Mouse (Mus musculus) limb, embryonic 15.5 days (tissue): ENCODE results near the gene Rap1b. TPM values are rescaled to one million over a fixed set of nuclear protein-coding genes. Genes with fewer than 3 reads are reported as not detected.

Experiments used
- ATAC-seq: fragments of 200-750 bp; cut with Nextera tagmentation; 2 replicates; pipeline ENCODE4 v1.8.0; 2017; ENCODE audit warnings: low read depth, moderate TSS enrichment; ENCODE audit not compliant: insufficient number of reproducible peaks, low FRiP score, low TSS enrichment
- H3K27ac ChIP-seq: fragments of 300-500 bp; sonication (generic); 2 replicates; pipeline ENCODE4 v1.5.1; 2015; ENCODE audit warnings: moderate library complexity, mild to moderate bottlenecking, inconsistent platforms
- H3K27me3 ChIP-seq: fragments of 300-500 bp; sonication (generic); 2 replicates; pipeline ENCODE4 v1.6.1; 2015; ENCODE audit warnings: inconsistent platforms
- H3K36me3 ChIP-seq: fragments of 300-500 bp; sonication (generic); 2 replicates; pipeline ENCODE4 v1.6.1; 2015; ENCODE audit warnings: inconsistent platforms
- H3K4me1 ChIP-seq: fragments of 300-500 bp; sonication (generic); 2 replicates; pipeline ENCODE4 v1.6.1; 2015; ENCODE audit warnings: inconsistent platforms
- H3K4me2 ChIP-seq: fragments of 300-500 bp; sonication (generic); 2 replicates; pipeline ENCODE4 v1.6.1; 2015; ENCODE audit warnings: mild to moderate bottlenecking, inconsistent platforms
- H3K4me3 ChIP-seq: fragments of 300-500 bp; sonication (generic); 2 replicates; pipeline ENCODE4 v1.5.1; 2015; ENCODE audit warnings: mild to moderate bottlenecking, inconsistent platforms
- H3K9ac ChIP-seq: fragments of 300-500 bp; sonication (generic); 2 replicates; pipeline ENCODE4 v1.6.1; 2015; ENCODE audit warnings: inconsistent platforms
- H3K9me3 ChIP-seq: fragments of 300-500 bp; sonication (generic); 2 replicates; pipeline ENCODE4 v1.6.1; 2016; ENCODE audit warnings: inconsistent platforms
- WGBS: fragments of 180-500 bp; shearing (Covaris S2); methylation state at CpG from one replicate; pipeline ENCODE4 v1.1.7; 2015; 5-methylcytosine and 5-hydroxymethylcytosine counted together
- polyA plus RNA-seq: library from polyadenylated mRNA; unstranded; fragments of >200 nt; fragmentation: Nextera tagmentation; extraction: Ambion mirVana; gene quantifications from 2 replicates; pipeline ENCODE4 v1.2.1, GENCODE M21; 2015

The Rap1b gene
- polyA plus RNA-seq, 1 experiment from 2014 or later, result 184 TPM

GRCm38 (mm10) chr10:117838924-117839323 lies 6.9 kb downstream of the Rap1b start:
- Histone ChIP-seq H3K36me3 (no peaks in the 10 kb centered on the region), H3K4me1 (peaks cover 6% of the 10 kb centered on the region; the same call in 1 of the 2 replicates), H3K9me3 (no peaks in the 10 kb centered on the region), H3K9ac (no peak overlapping the region), H3K4me2 (no peak overlapping the region), H3K27ac (no peak overlapping the region), H3K4me3 (no peak overlapping the region), H3K27me3 (no peaks in the 10 kb centered on the region)
- ATAC-seq, result no peak
- WGBS, result 89% methylated on average over 3 of the region's 3 CpGs

DNA sequence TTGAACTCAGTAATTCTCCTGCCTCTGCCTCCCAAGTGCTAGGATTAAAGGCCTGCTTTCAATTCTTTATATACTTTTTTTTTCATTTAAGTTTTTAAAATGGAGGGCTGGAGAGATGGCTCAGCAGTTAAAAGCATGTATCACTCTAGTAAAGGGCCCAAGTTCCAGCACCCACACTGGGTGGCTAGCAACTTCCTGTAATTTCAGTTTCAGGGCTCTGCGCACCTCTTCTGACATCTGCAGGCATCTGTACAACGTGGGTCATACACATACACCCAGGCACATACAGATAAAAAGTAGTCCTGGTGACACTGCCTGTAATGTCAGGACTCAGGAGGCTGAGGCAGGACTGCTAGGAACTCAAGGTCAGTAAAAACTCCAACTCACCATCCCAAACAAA lies 9.5 kb downstream of the Rap1b start:
- Histone ChIP-seq H3K9me3 (no peaks in the 10 kb centered on the region), H3K9ac (no peak overlapping the region), H3K4me3 (no peak overlapping the region), H3K4me2 (no peak overlapping the region), H3K27me3 (no peaks in the 10 kb centered on the region), H3K4me1 (no peaks in the 10 kb centered on the region; the same call in 1 of the 2 replicates), H3K27ac (no peak overlapping the region), H3K36me3 (no peaks in the 10 kb centered on the region)
- WGBS, result 75% methylated on average over 2 of the region's 2 CpGs
- no peak for ATAC-seq

- 40% methylated on average over 5 of the region's 5 CpGs for WGBS
- Histone ChIP-seq H3K4me3 (no peak overlapping the region), H3K27ac (no peak overlapping the region), H3K4me1 (no peaks in the 10 kb centered on the region; the same call in 1 of the 2 replicates), H3K9me3 (no peaks in the 10 kb centered on the region), H3K9ac (no peak overlapping the region), H3K36me3 (no peaks in the 10 kb centered on the region), H3K4me2 (no peak overlapping the region), H3K27me3 (no peaks in the 10 kb centered on the region)
- ATAC-seq, result no peak
These were observed 10.4 kb downstream of the Rap1b start for GRCm38 (mm10) chr10:117835453-117835852.

- ATAC-seq, result no peak
- H3K27ac ChIP-seq, result no peak overlapping the region
- H3K9me3 ChIP-seq, result no peaks in the 10 kb centered on the region
- no peak overlapping the region for H3K4me2 ChIP-seq
- no peak overlapping the region for H3K9ac ChIP-seq
- H3K27me3 ChIP-seq, result no peaks in the 10 kb centered on the region
- H3K4me1 ChIP-seq, result peaks cover 12% of the 10 kb centered on the region
- H3K36me3 ChIP-seq, result no peaks in the 10 kb centered on the region
- WGBS, result 87% methylated on average over 3 of the region's 3 CpGs
- H3K4me3 ChIP-seq, result no peak overlapping the region
These were observed 15.0 kb downstream of the Rap1b start for GRCm38 (mm10) chr10:117830797-117831196.

- peaks cover 15% of the 10 kb centered on the region for H3K4me1 ChIP-seq
- no peaks in the 10 kb centered on the region for H3K9me3 ChIP-seq
- no peak overlapping the region for H3K4me3 ChIP-seq
- WGBS, result 92% methylated on average over 7 of the region's 7 CpGs
- no peak for ATAC-seq
- H3K36me3 ChIP-seq, result 0 out of 2 replicates have a peak, but pooled peaks cover under 1% of the 10 kb centered on the region
- no peak overlapping the region for H3K4me2 ChIP-seq
- no peak overlapping the region for H3K27ac ChIP-seq
- no peak overlapping the region for H3K9ac ChIP-seq
- no peaks in the 10 kb centered on the region for H3K27me3 ChIP-seq
These were observed 16.2 kb downstream of the Rap1b start for GRCm38 (mm10) chr10:117829472-117830155.

DNA sequence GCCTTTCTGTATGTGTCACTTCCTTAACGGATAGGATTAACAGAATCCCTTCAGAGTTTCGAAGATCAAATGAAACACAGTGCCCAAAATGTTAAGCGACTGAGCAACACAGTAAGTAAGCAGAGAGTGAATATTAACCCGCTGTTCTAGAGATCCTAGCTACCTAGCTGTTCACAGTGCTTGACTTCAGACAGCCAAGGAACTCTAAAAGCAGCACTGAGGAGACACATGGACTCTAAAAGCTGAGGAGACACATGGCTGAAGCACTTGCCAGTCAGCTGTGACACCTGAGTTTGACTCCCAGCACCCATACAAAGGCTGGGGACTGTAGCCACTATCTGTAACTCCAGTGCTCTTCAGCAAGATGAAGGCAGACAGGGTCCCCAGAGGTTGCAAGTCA lies 16.8 kb downstream of the Rap1b start:
- no peak overlapping the region for H3K27ac ChIP-seq
- no peak overlapping the region for H3K4me3 ChIP-seq
- no peaks in the 10 kb centered on the region for H3K27me3 ChIP-seq
- 0 out of 2 replicates have a peak, but pooled peaks cover 7% of the 10 kb centered on the region for H3K36me3 ChIP-seq
- H3K4me2 ChIP-seq, result no peak overlapping the region
- H3K4me1 ChIP-seq, result peaks cover 15% of the 10 kb centered on the region
- ATAC-seq, result no peak
- 79% methylated on average over 4 of the region's 4 CpGs for WGBS
- no peaks in the 10 kb centered on the region for H3K9me3 ChIP-seq
- no peak overlapping the region for H3K9ac ChIP-seq

GRCm38 (mm10) chr10:117828536-117828935 lies 17.3 kb downstream of the Rap1b start:
- Histone ChIP-seq H3K27me3 (no peaks in the 10 kb centered on the region), H3K9me3 (no peaks in the 10 kb centered on the region), H3K4me2 (no peak overlapping the region), H3K4me1 (peaks cover 15% of the 10 kb centered on the region), H3K9ac (no peak overlapping the region), H3K4me3 (no peak overlapping the region), H3K36me3 (peaks cover 8% of the 10 kb centered on the region; the same call in 1 of the 2 replicates), H3K27ac (no peak overlapping the region)
- no peak for ATAC-seq
- 62% methylated on average over 4 of the region's 4 CpGs for WGBS

DNA sequence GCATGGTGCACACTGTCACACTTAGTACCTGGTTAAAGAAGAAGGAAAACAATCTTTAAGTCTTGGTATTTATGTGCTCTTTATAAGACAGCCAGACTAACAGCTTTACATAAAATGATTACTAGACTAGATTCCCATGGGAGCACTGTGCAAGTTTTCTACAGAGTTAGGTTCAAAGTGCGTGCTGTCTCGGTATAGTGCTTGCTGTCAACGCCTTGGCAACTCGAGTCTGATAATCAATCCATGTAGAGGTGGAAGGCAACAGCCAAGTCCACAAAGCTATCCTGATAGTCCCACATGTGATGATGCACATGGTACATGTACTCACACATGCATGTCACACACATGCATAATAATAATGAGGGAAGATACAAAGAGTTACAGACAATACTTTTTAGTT lies 21.2 kb downstream of the Rap1b start:
- WGBS, result 67% methylated on average over 4 of the region's 4 CpGs
- Histone ChIP-seq H3K27me3 (no peaks in the 10 kb centered on the region), H3K4me1 (peaks cover 15% of the 10 kb centered on the region), H3K27ac (no peak overlapping the region), H3K4me3 (no peak overlapping the region), H3K36me3 (peaks cover 43% of the 10 kb centered on the region), H3K9me3 (no peaks in the 10 kb centered on the region), H3K9ac (no peak overlapping the region), H3K4me2 (no peak overlapping the region)
- no peak for ATAC-seq

GRCm38 (mm10) chr10:117824139-117824538 lies 21.7 kb downstream of the Rap1b start:
- peaks cover 48% of the 10 kb centered on the region for H3K36me3 ChIP-seq
- H3K27ac ChIP-seq, result no peak overlapping the region
- ATAC-seq, result no peak
- H3K9me3 ChIP-seq, result no peaks in the 10 kb centered on the region
- no peaks in the 10 kb centered on the region for H3K27me3 ChIP-seq
- H3K4me3 ChIP-seq, result no peak overlapping the region
- H3K4me2 ChIP-seq, result no peak overlapping the region
- H3K9ac ChIP-seq, result no peak overlapping the region
- 70% methylated on average over 4 of the region's 4 CpGs for WGBS
- peaks cover 12% of the 10 kb centered on the region for H3K4me1 ChIP-seq

DNA sequence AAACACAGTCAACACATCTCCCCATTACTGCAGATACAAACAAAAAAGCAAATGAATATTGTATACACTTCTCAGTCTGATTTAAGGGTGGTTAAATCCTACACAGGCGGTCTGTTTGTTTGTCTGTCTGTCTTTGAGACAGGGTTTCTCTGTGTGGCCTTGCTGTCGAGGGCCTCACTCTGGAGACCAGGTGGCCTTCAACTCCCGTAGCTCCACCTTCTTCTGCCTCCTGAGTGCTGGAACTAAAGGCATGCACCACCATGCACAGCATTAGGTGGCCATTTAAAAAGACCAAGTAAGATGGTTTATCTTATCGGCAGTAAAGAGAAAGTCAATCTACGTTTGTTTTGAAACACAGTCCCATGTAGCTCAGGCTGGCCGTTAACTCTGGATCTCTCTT lies 22.5 kb downstream of the Rap1b start:
- ATAC-seq, result no peak
- Histone ChIP-seq H3K27ac (no peak overlapping the region), H3K9me3 (no peaks in the 10 kb centered on the region), H3K4me3 (no peak overlapping the region), H3K36me3 (peaks cover 55% of the 10 kb centered on the region), H3K9ac (no peak overlapping the region), H3K4me2 (no peak overlapping the region), H3K4me1 (peaks cover 10% of the 10 kb centered on the region; the same call in 1 of the 2 replicates), H3K27me3 (no peaks in the 10 kb centered on the region)
- 87% methylated on average over 6 of the region's 6 CpGs for WGBS

DNA sequence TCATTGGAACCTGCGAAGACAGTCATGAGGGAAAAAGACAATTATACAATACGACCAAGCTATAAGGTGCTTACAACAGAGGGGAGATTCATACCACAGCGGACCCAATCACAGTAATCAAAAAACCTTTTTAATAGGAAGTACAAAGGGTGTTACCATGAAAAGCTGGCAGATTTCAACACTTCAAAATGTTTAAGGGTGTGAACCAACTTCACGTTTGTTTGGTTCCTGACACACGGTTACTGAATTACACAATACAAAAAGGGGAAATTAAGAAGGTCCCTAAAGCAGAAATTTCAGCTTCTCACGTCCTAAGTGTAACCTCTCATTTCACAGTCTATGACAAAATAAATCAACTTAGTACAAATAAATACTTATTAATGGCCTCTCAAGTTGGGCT lies 27.2 kb downstream of the Rap1b start:
- Histone ChIP-seq H3K27ac (no peak overlapping the region), H3K9me3 (no peaks in the 10 kb centered on the region), H3K4me2 (no peak overlapping the region), H3K27me3 (no peaks in the 10 kb centered on the region), H3K9ac (no peak overlapping the region), H3K4me1 (no peaks in the 10 kb centered on the region), H3K36me3 (peaks cover 82% of the 10 kb centered on the region), H3K4me3 (no peak overlapping the region)
- no peak for ATAC-seq
- WGBS, result 84% methylated on average over 6 of the region's 6 CpGs

DNA sequence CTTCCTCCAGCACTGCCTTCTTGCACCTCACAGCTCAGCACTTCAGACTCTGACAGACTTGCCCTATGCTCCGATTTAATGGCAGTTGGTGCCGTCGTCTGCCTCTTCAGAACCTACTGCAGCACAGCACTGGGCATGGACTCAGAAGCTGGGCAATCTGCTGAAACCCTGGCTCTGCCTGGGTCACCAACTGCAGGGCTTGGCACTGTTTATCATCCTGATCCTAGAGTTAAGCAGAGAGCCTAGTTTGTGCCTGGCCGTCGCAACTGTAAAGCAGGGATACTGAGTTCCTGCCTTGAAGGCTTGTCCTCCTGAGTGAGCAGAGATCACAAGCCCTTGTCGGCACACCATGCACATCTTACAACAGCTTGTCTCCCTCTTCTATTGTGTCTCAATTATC lies 29.1 kb downstream of the Rap1b start:
- no peak overlapping the region for H3K9ac ChIP-seq
- ATAC-seq, result no peak
- H3K4me3 ChIP-seq, result no peak overlapping the region
- no peaks in the 10 kb centered on the region for H3K4me1 ChIP-seq
- no peaks in the 10 kb centered on the region for H3K27me3 ChIP-seq
- WGBS, result 93% methylated on average over 6 of the region's 6 CpGs
- H3K9me3 ChIP-seq, result no peaks in the 10 kb centered on the region
- no peak overlapping the region for H3K4me2 ChIP-seq
- H3K27ac ChIP-seq, result no peak overlapping the region
- H3K36me3 ChIP-seq, result peaks cover 82% of the 10 kb centered on the region

DNA sequence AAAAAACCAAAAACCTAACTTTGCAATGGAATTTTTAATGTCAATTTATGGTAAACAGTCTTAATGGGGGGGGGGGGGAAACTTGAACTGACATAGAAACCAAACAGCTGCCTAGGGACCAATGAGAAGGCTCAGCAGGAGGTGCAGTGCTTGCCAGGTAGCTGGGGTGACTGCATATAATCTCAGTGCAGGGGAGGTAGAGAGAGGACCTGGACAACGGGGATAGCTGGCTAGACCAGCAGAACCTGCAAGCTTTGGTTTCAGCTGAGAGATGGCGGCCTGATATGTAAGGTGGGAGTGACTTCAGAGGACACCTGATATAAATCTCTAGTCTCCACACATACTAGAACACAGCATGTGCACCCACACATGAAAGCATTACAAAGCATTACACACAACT lies 33.3 kb downstream of the Rap1b start:
- no peak for ATAC-seq
- H3K4me1 ChIP-seq, result 0 out of 2 replicates have a peak, but pooled peaks cover 3% of the 10 kb centered on the region
- peaks cover 52% of the 10 kb centered on the region for H3K36me3 ChIP-seq
- no peak overlapping the region for H3K4me2 ChIP-seq
- no peaks in the 10 kb centered on the region for H3K9me3 ChIP-seq
- no peak overlapping the region for H3K4me3 ChIP-seq
- H3K9ac ChIP-seq, result no peak overlapping the region
- 83% methylated on average over 2 of the region's 2 CpGs for WGBS
- no peaks in the 10 kb centered on the region for H3K27me3 ChIP-seq
- no peak overlapping the region for H3K27ac ChIP-seq
